Mouse (Mus musculus) spleen, embryonic (tissue): ENCODE results near the gene Wnt16.

Source experiments
- CTCF ChIA-PET: fragments of 350-600 bp; sonication (Branson Sonifier 250); formaldehyde crosslinking; loops from one replicate; lab custom pipeline; 2022; lab: Charles Lee

Gene Wnt16

DNA sequence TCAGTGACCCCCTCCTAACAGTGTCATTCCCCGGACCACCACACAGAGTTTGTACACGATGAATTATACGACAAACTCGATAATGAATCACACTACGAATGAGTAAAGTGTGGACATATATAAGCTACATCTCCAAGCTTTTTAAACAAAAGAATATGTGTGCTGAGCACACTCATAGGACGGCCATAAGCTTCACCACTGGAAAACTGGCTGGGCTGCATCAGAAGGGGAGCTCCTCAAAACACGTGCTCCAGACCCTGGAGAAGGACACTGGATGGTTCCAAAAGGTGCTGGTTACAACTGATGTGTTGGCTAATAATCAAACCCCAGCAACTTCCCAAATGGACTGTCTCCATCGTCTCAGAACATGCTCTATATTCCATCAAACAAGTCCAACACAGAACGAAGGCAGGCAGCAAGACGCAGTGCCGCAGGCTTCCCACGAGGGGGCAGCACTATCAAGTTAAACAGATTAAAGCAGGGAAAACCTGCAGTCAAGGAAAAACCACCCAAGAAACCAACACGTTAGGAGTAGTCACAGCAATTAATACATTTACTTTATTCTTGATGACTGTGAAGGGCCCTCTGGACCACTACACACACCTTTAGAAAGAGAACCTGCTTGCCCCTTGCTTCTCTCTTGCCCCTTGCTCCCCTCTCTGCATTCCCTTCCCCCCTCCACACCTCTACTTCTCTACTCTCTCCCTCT is 37.5 kb downstream of the Wnt16 start:
- CTCF ChIA-PET = interaction anchor here (0.6 to 2.6 kb wide), 3 partner anchors 18 to 168 kb away, joined by 9 to 17 read pairs (median 15); partner anchors contain the start of gene Fam3c

GRCm38 (mm10) chr6:22326289-22326688 is 38.3 kb downstream of the Wnt16 start:
- CTCF ChIA-PET = interaction anchor here (2.4 kb wide), 1 partner anchor 30 kb away, joined by 15 read pairs; the partner anchor contains the start of gene Fam3c

- CTCF ChIA-PET = interaction anchor here (2.4 kb wide), 1 partner anchor 30 kb away, joined by 15 read pairs; the partner anchor contains the start of gene Fam3c
Observed at GRCm38 (mm10) chr6:22327091-22327490, 39.1 kb downstream of the Wnt16 start.

- CTCF ChIA-PET = interaction anchor here (2.4 kb wide), 1 partner anchor 29 kb away, joined by 15 read pairs; the partner anchor contains the start of gene Fam3c
Observed at GRCm38 (mm10) chr6:22327931-22328330, 39.9 kb downstream of the Wnt16 start.

DNA sequence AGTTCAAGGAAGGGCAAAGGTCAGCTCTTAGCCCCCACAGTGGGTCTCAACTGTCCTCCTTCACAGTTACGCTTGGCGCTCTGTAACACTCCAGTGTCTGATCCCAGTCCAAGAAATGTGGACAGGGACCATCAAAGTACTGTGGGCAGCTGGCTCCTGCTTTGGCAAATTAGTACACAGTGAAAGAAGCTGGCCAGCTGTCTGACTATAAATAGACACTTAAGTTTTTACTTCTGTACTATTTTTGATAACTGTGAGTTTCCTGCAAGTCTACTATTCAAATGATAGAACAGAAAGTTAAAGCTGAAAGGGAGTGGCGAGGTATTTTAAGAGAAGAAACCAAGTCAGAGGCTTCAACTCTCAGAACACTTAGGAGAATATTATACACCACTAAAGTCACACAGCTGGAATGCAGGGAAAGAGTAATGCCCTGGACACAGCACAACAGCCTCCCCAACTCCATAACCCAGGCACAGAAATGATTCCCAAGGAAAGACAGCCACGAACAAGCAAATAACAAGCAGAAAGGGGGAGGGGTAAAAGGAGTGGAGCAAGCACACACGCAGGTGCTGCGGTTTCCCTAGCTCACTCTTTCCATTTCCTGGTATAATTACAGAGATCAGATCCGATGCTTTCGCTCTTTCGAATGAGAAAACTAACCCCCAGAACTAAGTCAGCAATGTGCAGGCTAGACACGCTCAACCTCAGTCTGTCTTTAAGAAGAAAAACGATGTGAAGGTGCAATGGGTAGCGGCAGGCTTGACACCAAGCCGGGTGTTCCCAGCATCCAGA is 42.3 kb downstream of the Wnt16 start:
- CTCF ChIA-PET = no interaction called here

DNA sequence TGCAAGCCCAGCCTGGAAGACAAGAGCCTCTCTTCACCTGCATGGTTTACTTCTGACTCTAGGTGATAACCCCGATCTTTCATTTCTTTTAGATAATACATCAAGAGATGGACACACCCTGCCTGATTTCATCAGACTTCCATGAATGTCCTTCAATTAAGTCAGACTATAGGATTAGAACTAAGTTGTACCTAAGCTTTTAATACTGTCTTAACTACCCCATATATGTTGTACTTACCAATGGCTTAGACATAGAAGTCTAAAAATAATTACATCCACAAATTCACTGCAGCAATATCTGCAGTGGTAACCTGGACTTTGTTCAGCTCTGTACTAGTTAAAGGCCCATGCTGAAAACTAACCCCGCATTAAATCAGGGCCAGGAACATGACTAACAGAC is 44.5 kb downstream of the Wnt16 start:
- CTCF ChIA-PET = no interaction called here

DNA sequence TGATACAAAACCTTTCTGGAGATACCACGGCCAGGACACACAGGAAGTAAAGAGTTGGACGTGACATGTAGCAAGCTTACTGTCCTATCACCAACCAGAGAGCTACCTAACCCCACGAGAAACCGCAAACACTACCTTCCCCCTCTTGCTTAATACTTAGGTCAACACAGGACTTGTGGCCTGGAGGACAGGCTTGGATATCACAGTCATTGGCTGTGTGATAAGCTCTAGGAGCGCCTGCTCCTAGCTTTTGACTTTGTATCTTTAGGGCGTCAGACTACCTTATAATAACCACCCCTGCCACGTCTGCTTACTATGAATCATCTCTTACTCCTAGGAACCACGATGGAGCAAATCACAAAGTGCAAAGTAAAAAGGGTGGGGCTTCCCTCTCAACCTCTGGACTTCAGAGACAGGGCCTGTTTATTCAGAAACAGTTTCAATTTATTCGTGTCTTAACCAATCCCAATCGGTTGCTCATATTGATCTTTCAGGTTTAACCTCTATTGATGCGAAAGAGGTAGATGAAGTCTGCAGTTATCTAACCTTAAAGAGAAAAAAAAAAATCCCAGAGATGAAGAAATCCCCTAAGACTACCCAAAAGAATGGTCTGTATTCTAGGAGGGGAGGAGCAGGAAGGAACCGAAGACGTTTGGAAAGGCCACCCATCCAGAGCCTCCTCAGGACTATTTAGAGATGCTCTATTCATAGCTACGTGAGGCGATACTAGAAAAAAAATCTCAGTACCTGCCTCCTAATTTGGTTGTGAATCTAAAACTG is 51.9 kb downstream of the Wnt16 start:
- CTCF ChIA-PET = interaction anchor here (0.6 to 1.1 kb wide), 2 partner anchors 14 to 550 kb away, joined by 3 to 4 read pairs; no protein-coding TSS in a partner anchor

- CTCF ChIA-PET = interaction anchor here (1.1 kb wide), 1 partner anchor 13 kb away, joined by 4 read pairs; no protein-coding TSS in a partner anchor
Observed at GRCm38 (mm10) chr6:22340779-22341178, 52.8 kb downstream of the Wnt16 start.

- CTCF ChIA-PET = interaction anchor here (0.7 kb wide), 1 partner anchor 18 kb away, joined by 17 read pairs; no protein-coding TSS in a partner anchor
Observed at GRCm38 (mm10) chr6:22343292-22343691, 55.3 kb downstream of the Wnt16 start.

GRCm38 (mm10) chr6:22343706-22344105 is 55.7 kb downstream of the Wnt16 start:
- CTCF ChIA-PET = interaction anchor here (0.7 kb wide), 1 partner anchor 19 kb away, joined by 17 read pairs; no protein-coding TSS in a partner anchor

DNA sequence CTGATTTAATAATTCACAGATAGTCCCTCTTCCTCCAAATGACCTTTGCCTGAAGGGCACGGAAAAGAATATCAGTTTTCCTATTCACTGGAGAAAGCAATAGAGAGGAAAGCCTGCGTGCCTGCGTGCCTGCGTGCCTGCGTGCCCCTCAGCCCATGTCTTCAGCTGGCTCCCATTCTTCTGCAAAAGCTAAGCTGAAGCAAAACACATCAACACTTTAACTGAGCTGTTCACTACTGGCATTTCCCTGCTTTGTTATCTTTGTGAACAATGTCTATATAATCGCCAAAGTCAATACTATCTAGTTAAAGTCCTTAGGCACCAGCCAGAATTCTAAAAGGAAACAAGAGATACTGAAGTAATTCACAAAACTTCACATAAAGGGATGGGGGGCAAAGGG is 56.4 kb downstream of the Wnt16 start:
- CTCF ChIA-PET = interaction anchor here (0.6 kb wide), 1 partner anchor 114 kb away, joined by 7 read pairs; no protein-coding TSS in a partner anchor

- CTCF ChIA-PET = interaction anchor here (0.6 to 0.7 kb wide), 3 partner anchors 127 to 401 kb away, joined by 3 to 4 read pairs (median 3); no protein-coding TSS in a partner anchor
Observed at GRCm38 (mm10) chr6:22347132-22347902, 59.3 kb downstream of the Wnt16 start.
